Mouse (Mus musculus): ENCODE data around the gene Coq9.
A peak's percentile ranks its signal among the peaks of the same experiment; 100 is the strongest.

GRCm38 (mm10) chr8:94857346-94858173 is 19.4 kb downstream of the Coq9 start, which contains the start of gene Polr2c:
- TF ChIP-seq CTCF (IDR thresholded peaks at IDR 0.05; ENCODE audit: low read depth, low read length) (peak; percentile 88), POLR2A (IDR thresholded peaks at IDR 0.05; ENCODE audit: extremely low read depth, insufficient read depth, low read length) (0 out of 2 replicates have a peak, but pooled peaks have one; percentile 40)
